Mouse (Mus musculus): ENCODE measurements around the gene Doc2b. TPM values are rescaled to one million over a fixed set of nuclear protein-coding genes. Genes with fewer than 3 reads are reported as not detected.
"Not testable (repeated sequence)": the region's sequence is repeated elsewhere in the genome, so short reads cannot be mapped to it uniquely, and the experiment has no call there.

Gene Doc2b
- polyA plus RNA-seq, 1 experiment from 2014 or later = 0.39 TPM

- peaks cover 8% of the 10 kb centered on the region for H3K4me1 ChIP-seq (replicated peaks)
- H3K9me3 ChIP-seq = no peaks in the 10 kb centered on the region
- no peaks in the 10 kb centered on the region for H3K27me3 ChIP-seq (ENCODE audit: insufficient read depth, poor library complexity, severe bottlenecking)
- WGBS = 97% methylated on average over 3 of the region's 3 CpGs
- DNase-seq (ENCODE audit: low spot score) = no peak
- no peak overlapping the region for H3K27ac ChIP-seq
- peaks cover 75% of the 10 kb centered on the region for H3K36me3 ChIP-seq
- no peak overlapping the region for H3K4me3 ChIP-seq
Observed at GRCm38 (mm10) chr11:75744761-75745160, 51.1 kb downstream of the Doc2b start.

GRCm38 (mm10) chr11:75741615-75742014 lies 54.2 kb downstream of the Doc2b start:
- DNase-seq (ENCODE audit: low spot score) = no peak
- Histone ChIP-seq H3K27ac (no peak overlapping the region), H3K4me3 (no peak overlapping the region), H3K4me1 (replicated peaks) (peaks cover 7% of the 10 kb centered on the region), H3K36me3 (peaks cover 79% of the 10 kb centered on the region), H3K27me3 (ENCODE audit: insufficient read depth, poor library complexity, severe bottlenecking) (no peaks in the 10 kb centered on the region), H3K9me3 (no peaks in the 10 kb centered on the region)
- WGBS = 92% methylated on average over 3 of the region's 3 CpGs

GRCm38 (mm10) chr11:75740204-75740603 lies 55.6 kb downstream of the Doc2b start:
- no peak overlapping the region for H3K27ac ChIP-seq
- H3K36me3 ChIP-seq = peaks cover 86% of the 10 kb centered on the region
- H3K9me3 ChIP-seq = no peaks in the 10 kb centered on the region
- no peaks in the 10 kb centered on the region for H3K27me3 ChIP-seq (ENCODE audit: insufficient read depth, poor library complexity, severe bottlenecking)
- no peak for DNase-seq (ENCODE audit: low spot score)
- 88% methylated on average over 3 of the region's 3 CpGs for WGBS
- H3K4me3 ChIP-seq = no peak overlapping the region
- H3K4me1 ChIP-seq (replicated peaks) = peaks cover 18% of the 10 kb centered on the region

GRCm38 (mm10) chr11:75738477-75738821 lies 57.4 kb downstream of the Doc2b start:
- Histone ChIP-seq H3K27ac (no peak overlapping the region), H3K4me3 (no peak overlapping the region), H3K27me3 (ENCODE audit: insufficient read depth, poor library complexity, severe bottlenecking) (no peaks in the 10 kb centered on the region), H3K9me3 (no peaks in the 10 kb centered on the region), H3K4me1 (replicated peaks) (peaks cover 26% of the 10 kb centered on the region), H3K36me3 (peaks cover 72% of the 10 kb centered on the region)
- 96% methylated on average over 7 of the region's 7 CpGs for WGBS
- DNase-seq (ENCODE audit: low spot score) = no peak

- Histone ChIP-seq H3K4me1 (replicated peaks) (peaks cover 26% of the 10 kb centered on the region), H3K4me3 (no peak overlapping the region), H3K27ac (no peak overlapping the region), H3K36me3 (peaks cover 67% of the 10 kb centered on the region), H3K27me3 (ENCODE audit: insufficient read depth, poor library complexity, severe bottlenecking) (no peaks in the 10 kb centered on the region), H3K9me3 (no peaks in the 10 kb centered on the region)
- no peak for DNase-seq (ENCODE audit: low spot score)
- 86% methylated on average over 2 of the region's 2 CpGs for WGBS
Observed at GRCm38 (mm10) chr11:75737806-75738476, 57.9 kb downstream of the Doc2b start.

GRCm38 (mm10) chr11:75736978-75737377 lies 58.9 kb downstream of the Doc2b start:
- Histone ChIP-seq H3K36me3 (peaks cover 59% of the 10 kb centered on the region), H3K9me3 (no peaks in the 10 kb centered on the region), H3K27ac (no peak overlapping the region), H3K4me3 (peak overlapping the region; percentile 6; the same call in 1 of the 2 replicates), H3K4me1 (replicated peaks) (peaks cover 33% of the 10 kb centered on the region), H3K27me3 (ENCODE audit: insufficient read depth, poor library complexity, severe bottlenecking) (no peaks in the 10 kb centered on the region)
- no peak for DNase-seq (ENCODE audit: low spot score)
- WGBS = 86% methylated on average over 3 of the region's 3 CpGs

GRCm38 (mm10) chr11:75735462-75736252 lies 60.2 kb downstream of the Doc2b start:
- Histone ChIP-seq H3K27ac (no peak overlapping the region), H3K4me1 (replicated peaks) (peaks cover 44% of the 10 kb centered on the region), H3K4me3 (peak overlapping the region; percentile 99), H3K9me3 (no peaks in the 10 kb centered on the region), H3K27me3 (ENCODE audit: insufficient read depth, poor library complexity, severe bottlenecking) (no peaks in the 10 kb centered on the region), H3K36me3 (peaks cover 46% of the 10 kb centered on the region)
- WGBS = 84% methylated on average over 5 of the region's 5 CpGs
- DNase-seq (ENCODE audit: low spot score) = no peak

GRCm38 (mm10) chr11:75733227-75733940 lies 62.5 kb downstream of the Doc2b start:
- Histone ChIP-seq H3K36me3 (peaks cover 24% of the 10 kb centered on the region), H3K9me3 (no peaks in the 10 kb centered on the region), H3K27ac (peak overlapping the region; percentile 100), H3K4me3 (peak overlapping the region; percentile 99), H3K4me1 (replicated peaks) (peaks cover 44% of the 10 kb centered on the region), H3K27me3 (ENCODE audit: insufficient read depth, poor library complexity, severe bottlenecking) (no peaks in the 10 kb centered on the region)
- DNase-seq (ENCODE audit: low spot score) = no peak
- WGBS = under 1% methylated on average over 52 of the region's 52 CpGs

GRCm38 (mm10) chr11:75732434-75733226 lies 63.2 kb downstream of the Doc2b start, which contains the start of gene Ywhae:
Gene Ywhae (plus strand): TSS chr11:75732869.
- Histone ChIP-seq H3K27me3 (ENCODE audit: insufficient read depth, poor library complexity, severe bottlenecking) (no peaks in the 10 kb centered on the region), H3K4me1 (replicated peaks) (peaks cover 44% of the 10 kb centered on the region), H3K36me3 (peaks cover 16% of the 10 kb centered on the region), H3K9me3 (no peaks in the 10 kb centered on the region), H3K4me3 (peak within 1 kb of the TSS; percentile 99), H3K27ac (peak within 1 kb of the TSS; percentile 100)
- DNase-seq (ENCODE audit: low spot score) = peak; percentile 99
- WGBS = under 1% methylated on average over 76 of the region's 76 CpGs

GRCm38 (mm10) chr11:75727659-75728058 lies 68.2 kb downstream of the Doc2b start:
- H3K27me3 ChIP-seq (ENCODE audit: insufficient read depth, poor library complexity, severe bottlenecking); H3K4me3 ChIP-seq; H3K27ac ChIP-seq; H3K36me3 ChIP-seq; DNase-seq (ENCODE audit: low spot score); H3K9me3 ChIP-seq: not testable (repeated sequence)
- peaks cover 17% of the 10 kb centered on the region for H3K4me1 ChIP-seq (replicated peaks)
- 95% methylated on average over 6 of the region's 6 CpGs for WGBS

GRCm38 (mm10) chr11:75727168-75727567 lies 68.7 kb downstream of the Doc2b start:
- 74% methylated on average over 2 of the region's 2 CpGs for WGBS
- no peaks in the 10 kb centered on the region for H3K27me3 ChIP-seq (ENCODE audit: insufficient read depth, poor library complexity, severe bottlenecking)

GRCm38 (mm10) chr11:75722339-75722738 lies 73.5 kb downstream of the Doc2b start:
- no peak for DNase-seq (ENCODE audit: low spot score)
- Histone ChIP-seq H3K4me1 (replicated peaks) (no peaks in the 10 kb centered on the region), H3K36me3 (no peaks in the 10 kb centered on the region), H3K4me3 (no peak overlapping the region), H3K9me3 (peaks cover 13% of the 10 kb centered on the region; the same call in 1 of the 2 replicates), H3K27me3 (ENCODE audit: insufficient read depth, poor library complexity, severe bottlenecking) (no peaks in the 10 kb centered on the region), H3K27ac (no peak overlapping the region)
- WGBS = 71% methylated on average over 4 of the region's 4 CpGs

More at GRCm38 (mm10) chr11:75727168-75727567, 68.7 kb downstream of the Doc2b start:
- H3K9me3 ChIP-seq = no peaks in the 10 kb centered on the region
- no peak overlapping the region for H3K27ac ChIP-seq
- no peak overlapping the region for H3K4me3 ChIP-seq
- H3K4me1 ChIP-seq (replicated peaks) = peaks cover 13% of the 10 kb centered on the region
- no peak for DNase-seq (ENCODE audit: low spot score)
- no peaks in the 10 kb centered on the region for H3K36me3 ChIP-seq

Measured in hindbrain, embryonic 10.5 days (tissue).